In genomic region chr16:52107836-52108235, GRCm38 (mm10) we compare ENCODE assay signal across 14 mouse cellular contexts.
"Had no signal": no experiment of that assay in that cellular context is flagged by ENCODE, and none has a peak within 500 bp of the region (broad histone marks: within the 10 kb centered on the region; RNA-seq: fewer than 3 reads in every experiment).

No protein-coding gene starts in this region.

- DNase-seq: kidney, adult 8-10 months; kidney, postnatal 14 days; kidney, postnatal 4 days; left cerebral cortex, postnatal 4 days; liver, postnatal 0 days; lung, embryonic 14.5 days; midbrain, embryonic 14.5 days; thymus, postnatal 25 days had no signal

- H3K27me3 ChIP-seq: limb, embryonic 12.5 days; limb, embryonic 15.5 days had no signal

- H3K4me1 ChIP-seq: limb, embryonic 15.5 days; midbrain, embryonic 10.5 days had no signal

- ATAC-seq: liver, postnatal 0 days; lung, postnatal 0 days had no signal

- H3K9me3 ChIP-seq: limb, embryonic 12.5 days; limb, embryonic 15.5 days; midbrain, embryonic 10.5 days had no signal

- H3K4me3 ChIP-seq: limb, embryonic 12.5 days; limb, embryonic 15.5 days; midbrain, embryonic 10.5 days had no signal

- H3K27ac ChIP-seq: limb, embryonic 12.5 days; limb, embryonic 15.5 days; liver, embryonic 14.5 days; macrophage; midbrain, embryonic 10.5 days had no signal
